Mouse (Mus musculus): Measurements from ENCODE around the gene Mpz. TPM values are rescaled to one million over a fixed set of nuclear protein-coding genes. Genes with fewer than 3 reads are reported as not detected.
A peak's percentile ranks its signal among the peaks of the same experiment; 100 is the strongest.

Gene Mpz
- 1 to 10 TPM; 1.5 to 1.6 TPM for total RNA-seq (2021)
- long read RNA-seq, experiment 1, partial matches to known transcripts = 0 of 1 reads
- long read RNA-seq, experiment 1, other reads (novel, unspliced or antisense) = 1 of 1 reads
- long read RNA-seq, experiment 2, partial matches to known transcripts = 0 of 2 reads
- long read RNA-seq, experiment 2, other reads (novel, unspliced or antisense) = 2 of 2 reads

DNA sequence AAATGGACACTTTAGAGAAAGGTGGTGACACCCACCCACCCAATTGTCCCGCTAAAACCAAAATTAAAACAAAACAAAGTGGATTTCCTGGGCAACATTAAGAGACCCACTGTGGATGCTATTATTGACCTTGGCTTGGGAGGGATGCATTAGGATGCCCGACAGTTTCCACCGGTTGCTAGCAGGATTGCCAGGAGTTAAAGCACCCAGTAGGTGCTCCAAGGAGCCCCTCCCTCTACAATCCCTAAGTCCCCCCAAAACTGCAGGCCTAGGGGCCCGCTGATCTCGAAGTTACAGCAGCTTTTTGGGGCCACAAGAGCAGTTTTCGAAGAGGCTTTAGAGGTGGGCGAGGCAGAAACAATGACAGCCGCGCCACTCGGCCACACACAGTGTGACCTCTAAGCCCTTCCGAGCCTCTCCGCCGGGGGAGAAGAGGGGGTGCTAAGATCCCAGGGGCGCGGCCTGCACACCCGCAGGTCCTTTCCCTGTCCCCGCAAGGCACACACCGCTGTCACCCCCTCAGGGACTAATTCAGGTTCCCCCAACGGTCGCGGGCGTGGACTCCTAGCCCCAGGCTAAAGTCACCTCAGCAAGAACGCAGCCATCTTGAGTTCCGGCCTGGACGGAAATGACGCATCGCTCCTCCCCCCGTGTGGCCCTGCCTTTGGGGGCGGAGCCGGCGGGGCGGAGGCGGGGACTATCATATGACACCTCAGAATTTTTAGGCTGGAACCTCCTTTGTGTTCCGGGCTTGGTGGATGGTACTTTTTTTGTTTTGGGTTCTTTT is at the start of gene Mpz, which contains the start of gene Sdhc:
Gene Mpz (plus strand): TSS at position 738 of the 787 bp plus-strand sequence.
Gene Sdhc (minus strand): TSS at position 630 of the 787 bp plus-strand sequence.
- DNase-seq = peak; percentile 96 to 98

DNA sequence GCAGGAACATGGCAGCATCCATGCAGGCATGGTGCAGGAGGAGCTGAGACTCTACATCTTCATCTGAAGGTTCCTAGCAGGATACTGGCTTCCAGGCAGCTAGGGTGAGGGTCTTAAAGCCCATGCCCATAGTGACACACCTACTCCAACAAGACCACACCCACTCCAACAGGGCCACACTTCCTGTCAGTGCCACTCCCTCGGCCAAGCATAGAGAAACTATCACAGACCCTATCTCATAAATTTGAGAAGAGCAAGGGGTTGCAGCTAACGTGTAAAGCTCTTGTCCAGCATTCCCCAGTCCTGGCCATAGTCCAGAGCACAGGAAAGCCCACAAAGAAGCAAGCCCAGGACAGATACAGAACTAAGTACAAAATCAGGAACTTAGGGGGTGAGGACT is 49.5 kb upstream of the Mpz start:
- DNase-seq = no peak

DNA sequence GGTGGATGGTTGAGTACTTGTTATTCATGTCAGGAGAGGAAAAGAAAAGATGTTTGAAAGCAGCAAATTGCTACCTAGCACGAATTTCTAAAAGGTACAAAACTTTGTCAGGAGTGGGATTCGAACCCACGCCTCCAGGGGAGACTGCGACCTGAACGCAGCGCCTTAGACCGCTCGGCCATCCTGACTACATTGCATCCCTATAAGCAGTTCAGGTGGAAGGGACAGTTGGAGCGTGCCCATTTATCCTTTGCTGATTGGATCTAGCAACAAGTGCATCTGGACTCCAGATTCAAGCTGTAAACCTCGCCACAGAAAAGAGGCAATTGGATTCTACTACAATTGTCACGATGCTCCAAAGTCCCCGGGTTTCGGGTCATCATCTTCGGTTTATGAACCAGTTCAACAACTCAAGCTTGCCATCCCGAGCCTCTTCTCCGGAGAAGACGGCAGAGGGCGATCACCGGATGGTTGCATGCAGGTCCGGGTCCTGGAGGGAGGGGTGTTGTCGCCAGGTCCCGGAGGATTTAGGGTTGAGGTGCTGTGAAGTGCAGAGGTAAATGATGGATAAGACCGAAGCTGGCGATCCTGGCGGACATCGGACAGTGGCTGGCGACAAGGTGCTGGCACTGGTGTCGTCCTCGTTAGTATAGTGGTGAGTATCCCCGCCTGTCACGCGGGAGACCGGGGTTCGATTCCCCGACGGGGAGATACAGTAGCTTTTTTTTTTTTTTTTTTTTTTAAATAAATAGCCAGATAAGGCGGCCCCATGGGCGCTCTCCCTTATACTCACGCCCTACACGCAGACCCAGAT is 48.6 kb upstream of the Mpz start:
- DNase-seq = peak; percentile 88 to 91

DNA sequence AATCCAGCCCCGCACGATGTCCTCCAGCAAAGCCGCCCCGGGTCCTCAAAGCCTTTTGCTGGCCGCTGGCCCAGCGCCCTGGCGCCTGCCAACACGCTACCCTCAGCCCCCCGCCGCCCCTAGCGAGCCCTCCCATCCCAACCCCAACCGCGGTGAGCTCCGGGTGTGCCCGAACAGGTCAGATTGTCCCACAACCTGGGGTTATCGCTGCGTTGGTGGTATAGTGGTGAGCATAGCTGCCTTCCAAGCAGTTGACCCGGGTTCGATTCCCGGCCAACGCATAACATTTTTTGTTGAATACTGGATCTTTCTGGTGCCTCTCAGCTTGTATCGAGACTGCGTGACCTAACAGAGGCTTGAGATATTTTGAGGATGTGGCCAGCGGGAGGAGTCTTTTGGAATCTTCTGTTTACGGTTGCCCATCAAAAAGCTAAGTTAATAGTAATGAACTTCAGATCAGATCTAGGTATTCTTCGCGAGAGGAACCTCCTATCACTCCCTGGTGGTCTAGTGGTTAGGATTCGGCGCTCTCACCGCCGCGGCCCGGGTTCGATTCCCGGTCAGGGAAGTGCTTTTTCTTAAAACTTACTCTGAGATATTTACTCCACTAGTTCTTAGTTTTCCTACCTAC is 47.8 kb upstream of the Mpz start:
- peak; percentile 87 to 88 for DNase-seq

DNA sequence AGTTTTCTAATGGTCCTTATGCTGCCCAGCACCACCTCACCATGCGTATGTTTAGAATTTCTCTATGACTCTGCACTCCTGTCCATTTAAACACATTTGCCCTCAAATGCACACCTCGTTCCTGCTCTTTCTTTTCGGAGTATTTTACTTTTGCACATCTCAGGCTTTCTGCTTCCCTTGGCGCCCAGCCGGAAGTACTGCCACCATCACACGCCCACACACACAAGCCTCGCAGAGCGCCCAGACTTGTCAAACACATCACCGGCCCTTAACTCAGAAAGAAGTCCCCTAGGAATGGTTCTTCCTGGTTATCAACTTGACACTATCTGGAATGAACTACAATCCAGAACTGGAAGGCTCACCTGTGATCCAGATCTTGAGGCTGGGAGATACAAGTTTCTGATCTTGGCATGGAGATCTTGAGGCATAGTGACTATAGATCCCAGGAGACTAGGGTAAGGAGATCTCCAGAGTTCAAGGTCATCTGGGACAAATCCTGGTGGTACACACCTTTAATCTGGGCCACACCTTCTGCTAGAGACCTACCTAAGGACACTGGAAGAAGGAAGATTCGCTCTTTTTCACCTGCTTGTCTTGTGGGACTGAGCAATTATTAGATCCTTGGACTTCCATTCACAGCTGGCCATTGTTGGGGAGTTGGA is 47.2 kb upstream of the Mpz start:
- peak in 1 of 2 experiments; percentile 26 for DNase-seq

DNA sequence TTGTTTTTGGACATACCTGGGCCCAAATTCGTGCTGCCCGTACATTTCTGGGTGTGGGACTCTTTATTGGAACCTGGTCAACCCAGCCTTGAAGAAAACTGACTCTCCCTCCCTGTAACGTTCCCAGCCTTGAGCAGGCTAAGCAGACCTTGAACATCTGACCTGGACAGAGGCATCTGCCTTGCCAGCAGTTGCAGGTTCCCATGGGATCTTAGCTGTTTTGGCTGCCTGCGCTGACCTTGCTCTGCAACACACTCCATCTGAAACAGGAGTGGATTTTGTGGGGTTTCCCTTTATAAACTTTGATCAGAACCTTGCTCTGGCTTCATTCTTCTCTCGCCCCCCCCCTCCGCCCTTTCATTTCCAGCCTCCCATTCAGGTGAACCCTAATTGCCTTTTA is 45.3 kb upstream of the Mpz start:
- DNase-seq = peak; percentile 56 to 60

DNA sequence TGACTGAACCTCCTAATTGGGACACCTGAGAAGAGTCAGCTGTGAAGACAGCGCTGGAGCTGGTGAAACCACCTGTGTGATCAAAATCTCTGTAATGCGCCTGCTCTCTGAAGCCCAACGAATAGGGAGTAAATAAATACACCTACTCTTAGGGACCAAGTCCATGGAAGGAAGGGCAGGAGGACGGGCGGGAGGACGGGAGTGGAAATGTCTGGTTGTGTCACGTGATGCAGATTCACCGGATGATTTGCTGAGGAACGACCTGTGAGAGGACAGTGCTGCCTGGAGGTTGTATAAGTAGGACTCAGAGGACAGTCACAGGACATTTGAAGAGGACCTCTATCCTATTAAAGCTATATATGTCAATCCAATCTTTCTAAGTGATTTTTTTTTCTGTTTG is 40.9 kb upstream of the Mpz start:
- DNase-seq = no peak

DNA sequence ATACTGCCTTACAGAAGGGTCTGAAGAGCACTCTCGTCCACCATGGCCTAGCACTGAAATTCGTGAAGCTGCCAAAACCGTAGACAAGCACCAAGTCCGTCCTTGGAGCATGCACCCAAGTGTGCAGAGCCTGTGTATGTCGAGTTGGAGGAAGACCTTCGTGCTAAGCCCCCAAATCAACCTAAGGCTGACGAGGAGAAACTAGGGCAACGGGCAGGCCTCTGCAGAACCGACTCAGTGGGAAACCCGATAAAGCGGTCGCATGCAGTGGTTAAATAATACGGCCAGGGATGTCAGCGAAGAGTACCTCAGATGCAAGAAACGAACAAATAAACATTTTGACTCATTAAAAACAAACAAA is 39.9 kb upstream of the Mpz start:
- DNase-seq = no peak

DNA sequence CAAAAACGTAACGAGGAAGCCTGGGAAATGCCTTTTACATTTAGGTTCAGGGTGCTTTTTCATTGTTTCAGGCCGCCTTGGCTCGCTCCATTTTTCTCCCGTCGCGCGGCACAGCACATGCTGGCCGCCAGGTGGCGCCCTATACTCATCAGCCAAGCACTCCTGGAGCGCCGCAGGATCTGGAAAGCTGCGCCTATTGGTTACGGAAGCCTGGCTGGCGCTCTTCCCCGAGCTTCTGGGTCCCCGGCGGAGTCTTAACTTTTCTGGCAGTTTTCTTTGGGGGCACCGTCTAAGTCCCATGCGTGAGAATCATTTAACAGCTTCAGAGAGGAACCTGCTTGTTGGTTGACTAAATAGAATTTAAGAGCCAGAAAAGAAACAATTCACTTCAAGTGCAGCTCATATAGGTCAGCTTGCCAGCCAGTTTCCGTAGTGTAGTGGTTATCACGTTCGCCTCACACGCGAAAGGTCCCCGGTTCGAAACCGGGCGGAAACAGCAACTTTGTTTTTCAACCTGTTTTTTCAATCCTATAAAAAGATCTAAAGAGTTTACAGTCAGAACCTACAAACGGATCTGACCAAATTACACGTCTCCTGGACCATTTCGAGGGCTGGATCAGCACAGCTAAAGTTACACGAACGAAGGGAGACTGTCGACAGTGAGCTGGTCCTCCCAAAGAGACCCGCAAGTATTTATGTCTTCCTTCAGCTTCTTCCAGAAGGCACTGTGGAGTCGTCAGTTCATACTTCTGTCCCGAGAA is 39.3 kb upstream of the Mpz start:
- DNase-seq = peak; percentile 91 to 92

DNA sequence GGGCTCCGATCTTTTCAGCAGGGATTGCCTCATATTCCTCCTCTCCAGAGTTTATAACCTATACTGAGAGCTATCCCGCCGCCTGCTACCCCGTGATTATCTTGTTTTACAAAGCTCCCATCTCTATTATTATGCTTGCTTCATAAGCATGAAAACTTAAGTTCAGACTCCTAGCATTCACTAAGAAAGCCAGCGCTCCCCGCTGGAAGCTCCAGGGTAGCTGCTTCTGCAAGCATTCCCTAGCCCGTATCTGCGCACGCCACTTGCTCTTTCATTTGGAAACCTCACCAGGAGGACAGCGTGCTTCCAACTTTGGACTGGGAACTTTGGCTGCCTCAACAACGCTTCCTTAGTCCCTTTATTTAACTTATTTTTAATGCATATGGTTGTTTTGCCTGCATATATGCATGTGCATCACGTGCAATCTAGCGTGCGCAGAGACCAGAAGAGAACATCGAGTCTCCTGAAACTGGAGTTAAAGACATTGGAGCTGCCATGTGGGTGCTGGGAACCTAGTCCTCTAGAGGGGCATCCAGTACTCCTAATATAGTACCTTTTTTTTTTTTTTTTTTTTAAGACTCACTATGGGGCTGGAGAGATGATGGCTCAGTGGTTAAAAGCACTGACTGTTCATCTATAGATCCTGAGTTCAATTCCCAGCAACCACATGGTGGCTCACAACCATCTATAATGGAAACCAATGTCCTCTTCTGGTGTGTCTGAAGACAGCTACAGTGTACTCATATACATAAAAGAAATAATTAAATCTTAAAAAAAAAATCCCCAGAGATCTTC is 38.5 kb upstream of the Mpz start:
- DNase-seq = peak; percentile 74 to 78

DNA sequence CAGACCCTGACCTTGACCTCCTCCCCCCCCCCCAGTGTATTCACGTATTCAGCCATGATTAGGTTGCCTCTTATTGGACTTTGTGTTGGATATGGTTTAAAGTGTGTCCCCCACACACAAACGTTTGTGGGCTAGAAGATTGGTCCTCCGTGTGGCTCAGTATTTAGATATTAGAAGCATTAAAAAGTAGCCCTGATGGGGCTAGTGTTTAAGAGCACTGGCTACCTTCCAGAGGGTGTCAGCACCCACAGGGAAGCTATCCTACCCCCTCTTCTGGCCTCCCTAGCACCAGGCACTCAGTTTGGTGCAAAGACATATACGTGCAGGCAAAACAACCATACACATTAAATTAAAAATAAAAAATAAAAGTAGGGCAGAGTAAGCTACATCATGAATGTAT is 37.5 kb upstream of the Mpz start:
- no peak for DNase-seq

DNA sequence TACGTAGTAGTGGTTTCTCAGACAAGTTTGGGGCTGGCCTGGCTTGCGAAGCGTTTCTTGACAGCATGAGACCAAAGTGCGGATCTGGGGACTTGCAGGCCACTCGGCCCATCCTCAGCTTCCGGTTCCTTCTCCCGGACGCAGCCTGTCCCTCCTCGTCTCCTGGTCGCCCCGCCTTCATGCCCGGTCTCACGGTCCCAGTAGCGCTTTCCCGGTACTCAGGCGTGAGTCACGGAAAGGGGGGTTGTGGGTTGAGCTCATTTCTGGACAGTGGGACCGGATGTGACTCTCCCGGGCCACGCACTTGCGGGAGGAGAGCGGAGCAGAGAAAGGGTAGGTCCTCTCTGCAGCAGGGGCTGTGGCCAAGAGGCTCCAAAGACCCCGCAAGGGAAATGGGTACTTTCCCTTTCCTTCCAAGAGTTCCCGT is 36.6 kb upstream of the Mpz start, which contains the start of gene Cfap126:
Gene Cfap126 (plus strand): TSS at position 46 of the 427 bp plus-strand sequence.
- DNase-seq = peak; percentile 94 to 95

DNA sequence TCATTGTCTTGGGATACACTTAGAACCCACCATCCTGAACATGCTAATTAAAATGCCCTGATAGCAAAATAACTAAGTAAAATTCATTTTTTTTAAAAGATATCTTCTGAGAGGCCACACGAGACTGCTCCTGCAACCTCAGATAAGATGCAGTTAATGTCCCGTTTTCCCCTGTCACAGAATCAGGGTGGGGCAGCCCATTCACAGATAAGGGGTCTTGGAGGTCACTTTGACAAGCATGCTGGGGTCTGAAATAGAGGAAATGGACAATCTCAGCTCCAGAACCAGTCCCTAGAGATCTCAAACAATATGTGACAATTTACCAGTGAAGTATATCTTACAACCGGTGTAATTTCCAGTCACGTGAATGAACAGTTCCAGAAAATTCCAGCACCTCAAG is 34.2 kb upstream of the Mpz start:
- DNase-seq = no peak

DNA sequence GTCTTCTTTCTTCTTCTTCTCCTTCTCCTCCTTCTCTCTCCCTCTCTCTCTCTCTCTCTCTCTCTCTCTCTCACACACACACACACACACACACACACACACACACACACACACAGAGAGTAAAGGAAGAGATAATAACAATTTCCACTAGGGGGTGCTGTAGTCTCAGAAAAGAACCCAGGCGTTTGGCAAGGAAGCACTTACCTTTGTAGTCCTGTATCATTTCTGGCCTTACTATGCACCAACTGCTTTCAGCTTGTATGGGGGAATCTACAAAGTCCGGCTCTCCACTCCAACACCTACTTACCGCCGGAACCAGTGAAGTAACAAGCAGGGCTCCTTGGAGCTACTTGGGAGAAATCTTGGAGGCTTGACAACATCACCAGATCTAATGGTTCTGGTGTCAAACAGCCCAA is 32.2 kb upstream of the Mpz start:
- peak; percentile 31 to 63 for DNase-seq

DNA sequence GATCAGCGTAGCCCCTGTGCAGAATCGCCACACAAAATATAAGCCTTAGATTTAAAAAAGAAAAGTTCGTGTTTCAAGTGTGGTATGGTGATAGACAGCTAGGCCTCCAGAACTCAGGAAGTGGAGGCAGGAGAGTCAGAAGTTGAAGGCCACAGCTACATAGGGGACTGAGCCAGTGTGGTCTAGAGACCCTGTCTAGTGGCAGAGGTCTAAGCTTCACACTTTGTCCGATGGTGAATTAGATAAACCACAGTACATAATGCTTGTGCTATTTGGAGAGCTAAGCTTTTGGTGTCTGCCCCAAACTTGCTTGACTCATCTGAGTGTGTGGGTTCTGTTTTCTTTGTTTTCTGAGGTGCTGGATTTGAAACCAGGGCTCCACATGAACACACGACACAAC is 31.5 kb upstream of the Mpz start:
- no peak for DNase-seq

DNA sequence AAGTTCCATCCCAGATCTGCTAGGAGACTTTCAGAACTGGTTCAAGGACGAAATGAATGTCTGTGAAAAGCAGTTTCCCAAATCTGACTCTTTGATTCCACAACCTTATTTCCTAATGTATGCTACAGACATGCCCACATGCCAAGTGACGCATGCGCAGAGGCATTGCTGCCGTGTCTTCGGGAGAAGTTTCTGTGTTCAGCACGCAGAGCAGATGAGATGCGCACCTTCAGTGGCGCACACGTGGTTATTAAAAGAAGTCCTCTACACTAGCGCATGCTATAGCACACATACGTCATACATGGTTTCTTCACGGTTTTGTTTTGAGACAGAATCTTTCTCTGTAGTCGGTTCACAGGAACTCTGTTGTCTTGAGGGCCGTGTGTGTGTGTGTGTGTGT is 31.1 kb upstream of the Mpz start:
- DNase-seq = no peak

DNA sequence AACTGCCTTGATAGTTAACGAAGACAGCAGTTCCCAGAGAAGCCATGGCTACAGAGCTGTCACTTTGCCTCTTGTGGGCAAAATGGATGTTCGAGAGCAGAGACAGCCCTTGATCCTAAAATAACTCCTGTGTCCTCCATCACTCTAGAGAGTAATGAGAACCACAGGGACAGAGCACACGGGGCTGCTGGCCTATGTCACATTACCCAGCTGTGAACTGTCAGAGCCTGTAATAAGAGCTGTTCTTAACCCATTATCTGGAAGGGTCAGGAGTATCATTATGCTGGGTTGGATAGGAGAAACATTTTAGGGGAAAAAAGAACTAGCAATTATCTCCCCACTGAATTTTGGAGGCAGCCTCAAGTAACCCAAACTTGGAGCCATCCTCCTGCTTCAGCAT is 29.6 kb upstream of the Mpz start:
- DNase-seq = no peak

DNA sequence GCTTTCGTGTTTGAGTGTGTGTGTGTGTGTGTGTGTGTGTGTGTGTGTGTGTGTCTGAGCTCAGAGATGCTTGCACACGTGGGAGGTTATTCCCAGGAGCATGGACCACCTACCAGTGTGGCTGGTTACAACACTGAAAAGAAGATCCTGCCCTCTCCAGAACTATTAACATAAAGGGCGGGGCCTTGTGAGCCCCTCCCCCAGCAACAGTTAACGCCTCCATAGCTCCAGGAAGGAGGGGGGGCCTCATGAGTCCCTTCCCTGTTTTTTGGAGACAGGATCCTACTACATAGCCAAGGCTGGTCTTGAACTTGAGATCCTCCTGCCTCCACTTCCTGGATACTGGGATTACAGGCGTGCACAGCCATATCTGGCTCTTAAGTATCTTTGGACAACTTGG is 28.7 kb upstream of the Mpz start:
- DNase-seq = no peak

DNA sequence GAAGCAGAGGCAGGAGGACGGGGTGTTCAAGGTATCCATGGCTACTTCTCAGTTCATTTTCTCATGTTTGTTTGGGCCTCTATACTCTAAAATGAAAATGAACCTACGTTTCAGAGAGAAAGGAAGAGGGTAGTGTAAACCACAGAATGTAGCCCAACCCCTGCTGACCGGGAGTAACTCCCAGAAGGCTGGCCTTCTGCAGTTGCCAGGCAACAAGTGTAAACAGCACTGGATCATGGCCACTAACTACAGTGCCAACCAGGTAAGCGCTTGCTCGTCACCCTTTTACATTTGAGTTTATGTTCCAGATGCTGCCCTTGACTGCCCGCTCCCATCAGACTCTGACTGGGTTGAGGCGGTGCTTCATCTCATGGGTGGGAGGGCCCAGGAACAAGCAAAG is 27.6 kb upstream of the Mpz start:
- DNase-seq = peak; percentile 57 to 60

DNA sequence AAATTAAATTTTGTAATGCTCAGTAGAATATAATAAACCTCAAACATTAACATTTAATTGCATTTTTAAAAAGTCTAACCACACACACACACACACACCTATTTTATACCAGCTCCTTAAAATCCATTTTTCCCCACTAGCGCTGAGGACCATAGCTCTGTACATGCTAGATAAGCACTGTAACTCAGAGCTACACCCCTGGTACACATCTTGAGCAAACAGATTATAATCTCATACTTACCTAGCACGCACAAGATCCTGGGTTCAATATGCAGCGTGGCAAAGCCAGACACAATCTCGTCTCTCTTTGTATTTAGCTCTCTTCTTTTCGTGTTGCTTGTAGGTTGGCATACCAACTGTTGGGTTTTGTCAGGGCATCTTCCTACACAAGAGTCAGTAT is 26.1 kb upstream of the Mpz start:
- DNase-seq = no peak
